Mouse (Mus musculus): Measurements from ENCODE around the gene Pgk2. TPM values are rescaled to one million over a fixed set of nuclear protein-coding genes. Genes with fewer than 3 reads are reported as not detected.
"Not testable (repeated sequence)": the region's sequence is repeated elsewhere in the genome, so short reads cannot be mapped to it uniquely, and the experiment has no call there.

The Pgk2 gene
- not detected in 2 replicates for polyA plus RNA-seq (2014; fragmentation: Nextera tagmentation; extraction: Ambion mirVana)

DNA sequence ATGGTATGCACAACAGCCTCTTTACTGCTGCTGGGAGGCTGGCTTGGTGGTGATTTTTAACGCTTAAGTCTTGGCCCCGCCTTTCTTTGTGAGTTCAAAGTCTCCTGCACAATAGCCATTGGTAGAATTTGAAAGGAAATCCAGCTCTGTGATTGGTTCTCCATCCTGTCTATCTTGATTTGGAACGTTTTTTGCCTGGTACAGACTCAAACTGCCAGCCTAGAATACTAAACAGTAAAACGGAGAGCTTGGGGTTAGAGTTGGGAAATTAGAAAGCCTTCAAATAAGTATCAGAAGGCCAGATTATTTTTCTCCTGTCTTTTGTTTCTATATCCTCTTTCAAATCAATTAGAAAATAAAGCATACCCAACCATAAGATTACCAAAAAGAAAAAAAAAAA is at the start of gene Pgk2:
Pgk2 (minus strand) TSS at position 101 of the 400 bp plus-strand sequence.
- H3K4me1 ChIP-seq (replicated peaks; ENCODE audit: control insufficient read depth, insufficient read depth, low read length), result no peaks in the 10 kb centered on the region
- H3K9me3 ChIP-seq (ENCODE audit: control insufficient read depth, low read length), result no peaks in the 10 kb centered on the region
- H3K27me3 ChIP-seq (replicated peaks; ENCODE audit: control insufficient read depth, insufficient read depth, low read length), result no peaks in the 10 kb centered on the region
- H3K27ac ChIP-seq (ENCODE audit: low read depth, low read length), result no peak within 1 kb of the TSS
- no peaks in the 10 kb centered on the region for H3K36me3 ChIP-seq (ENCODE audit: control insufficient read depth, insufficient read depth, low read length)
- no peak within 1 kb of the TSS for H3K9ac ChIP-seq (ENCODE audit: low read depth, low read length)
- H3K4me3 ChIP-seq (ENCODE audit: low read depth, low read length), result no peak within 1 kb of the TSS
- H3K4me2 ChIP-seq, result no peak within 1 kb of the TSS
- 70% methylated on average over 4 of the region's 4 CpGs for WGBS
- ATAC-seq (replicated peaks; ENCODE audit: low FRiP score) (no peak), DNase-seq (ENCODE audit: low spot score) (no peak)

DNA sequence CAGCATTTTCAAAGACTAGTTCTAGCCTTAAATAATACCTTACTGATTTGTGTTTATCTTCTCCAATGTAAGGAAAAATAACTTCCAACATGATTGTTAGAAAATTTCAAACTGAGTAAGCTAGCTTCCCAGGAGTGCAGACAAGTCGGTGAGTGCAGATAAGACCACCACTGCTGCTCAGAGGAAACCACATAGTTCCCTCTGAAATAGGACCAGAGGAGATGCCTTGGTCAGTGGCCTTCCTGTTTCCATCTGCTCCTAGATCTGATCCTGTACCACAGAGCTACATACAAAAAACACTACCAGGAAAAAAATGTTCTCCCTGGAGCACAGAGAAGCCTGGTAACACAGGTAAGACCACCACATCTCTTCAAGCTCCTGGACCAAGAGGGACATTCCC is 44.0 kb upstream of the Pgk2 start:
- Histone ChIP-seq H3K9me3 (ENCODE audit: control insufficient read depth, low read length) (no peaks in the 10 kb centered on the region), H3K27me3 (replicated peaks; ENCODE audit: control insufficient read depth, insufficient read depth, low read length) (no peaks in the 10 kb centered on the region), H3K9ac (ENCODE audit: low read depth, low read length) (no peak overlapping the region), H3K36me3 (ENCODE audit: control insufficient read depth, insufficient read depth, low read length) (no peaks in the 10 kb centered on the region), H3K4me3 (ENCODE audit: low read depth, low read length) (no peak overlapping the region), H3K4me1 (replicated peaks; ENCODE audit: control insufficient read depth, insufficient read depth, low read length) (no peaks in the 10 kb centered on the region), H3K27ac (ENCODE audit: low read depth, low read length) (no peak overlapping the region), H3K4me2 (no peak overlapping the region)
- DNase-seq (ENCODE audit: low spot score), result no peak
- ATAC-seq (replicated peaks; ENCODE audit: low FRiP score), result no peak
- 51% methylated on average over 1 of the region's 1 CpGs for WGBS

DNA sequence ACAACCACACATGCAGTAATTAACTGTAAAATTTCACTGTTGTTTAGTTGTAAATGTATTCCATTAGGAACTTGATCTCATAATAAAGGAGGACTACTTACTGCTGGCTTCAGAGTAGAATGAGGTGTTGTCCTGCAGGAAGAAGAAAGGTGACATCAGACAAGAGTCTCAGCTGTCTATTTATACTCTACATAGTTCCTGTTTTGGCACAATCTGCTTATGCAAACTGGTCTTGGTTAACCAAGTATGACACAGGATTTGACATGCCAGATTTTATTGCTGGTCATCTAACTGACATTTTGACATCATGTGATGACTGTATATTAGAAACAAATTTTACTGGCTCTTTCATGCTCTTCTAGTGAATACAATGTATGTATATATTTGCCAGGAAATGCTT is 33.7 kb upstream of the Pgk2 start, which contains the start of gene Crisp3:
Crisp3 (minus strand) TSS at position 154 of the 400 bp plus-strand sequence.
- Histone ChIP-seq H3K36me3 (ENCODE audit: control insufficient read depth, insufficient read depth, low read length) (no peaks in the 10 kb centered on the region), H3K27me3 (replicated peaks; ENCODE audit: control insufficient read depth, insufficient read depth, low read length) (no peaks in the 10 kb centered on the region), H3K9me3 (ENCODE audit: control insufficient read depth, low read length) (no peaks in the 10 kb centered on the region), H3K9ac (ENCODE audit: low read depth, low read length) (no peak within 1 kb of the TSS), H3K4me2 (no peak within 1 kb of the TSS), H3K4me3 (ENCODE audit: low read depth, low read length) (no peak within 1 kb of the TSS), H3K27ac (ENCODE audit: low read depth, low read length) (no peak within 1 kb of the TSS), H3K4me1 (replicated peaks; ENCODE audit: control insufficient read depth, insufficient read depth, low read length) (no peaks in the 10 kb centered on the region)
- DNase-seq (ENCODE audit: low spot score) (no peak), ATAC-seq (replicated peaks; ENCODE audit: low FRiP score) (no peak)

DNA sequence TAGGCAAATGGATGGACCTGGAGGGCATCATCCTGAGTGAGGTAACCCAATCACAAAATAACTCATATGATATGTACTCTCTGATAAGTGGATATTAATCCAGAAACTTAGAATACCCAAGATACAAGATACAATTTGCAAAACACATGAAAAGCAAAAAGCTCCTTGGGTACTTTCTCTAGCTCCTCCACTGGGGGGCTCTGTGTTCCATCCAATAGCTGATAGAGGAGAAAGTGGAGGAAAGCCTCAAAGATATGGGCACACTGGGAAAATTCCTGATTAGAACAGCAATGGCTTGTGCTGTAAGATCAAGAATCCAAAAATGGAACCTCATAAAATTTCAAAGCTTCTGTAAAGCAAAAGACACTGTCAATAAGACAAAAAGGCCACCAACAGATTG is 6.6 kb downstream of the Pgk2 start:
- not testable (repeated sequence) for H3K4me3 ChIP-seq (ENCODE audit: low read depth, low read length); DNase-seq (ENCODE audit: low spot score); H3K4me1 ChIP-seq (replicated peaks; ENCODE audit: control insufficient read depth, insufficient read depth, low read length); H3K27ac ChIP-seq (ENCODE audit: low read depth, low read length); H3K9me3 ChIP-seq (ENCODE audit: control insufficient read depth, low read length); ATAC-seq (replicated peaks; ENCODE audit: low FRiP score); H3K4me2 ChIP-seq; H3K27me3 ChIP-seq (replicated peaks; ENCODE audit: control insufficient read depth, insufficient read depth, low read length); H3K36me3 ChIP-seq (ENCODE audit: control insufficient read depth, insufficient read depth, low read length); H3K9ac ChIP-seq (ENCODE audit: low read depth, low read length)

DNA sequence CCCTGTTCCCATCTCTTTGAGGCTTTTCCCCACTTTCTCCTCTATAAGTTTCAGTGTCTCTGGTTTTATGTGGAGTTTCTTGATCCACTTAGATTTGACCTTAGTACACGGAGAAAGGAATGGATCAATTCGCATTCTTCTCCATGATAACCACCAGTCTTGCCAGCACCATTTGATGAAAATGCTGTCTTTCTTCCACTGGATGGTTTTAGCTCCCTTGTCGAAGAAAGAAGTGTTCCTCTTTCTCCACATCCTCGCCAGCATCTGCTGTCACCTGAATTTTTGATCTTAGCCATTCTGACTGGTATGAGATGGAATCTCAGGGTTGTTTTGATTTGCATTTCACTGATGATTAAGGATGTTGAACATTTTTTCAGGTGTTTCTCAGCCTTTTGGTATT is 18.2 kb downstream of the Pgk2 start:
- not testable (repeated sequence) for ATAC-seq (replicated peaks; ENCODE audit: low FRiP score); H3K9ac ChIP-seq (ENCODE audit: low read depth, low read length); H3K27me3 ChIP-seq (replicated peaks; ENCODE audit: control insufficient read depth, insufficient read depth, low read length); H3K4me1 ChIP-seq (replicated peaks; ENCODE audit: control insufficient read depth, insufficient read depth, low read length); H3K27ac ChIP-seq (ENCODE audit: low read depth, low read length); H3K9me3 ChIP-seq (ENCODE audit: control insufficient read depth, low read length); H3K4me3 ChIP-seq (ENCODE audit: low read depth, low read length); H3K36me3 ChIP-seq (ENCODE audit: control insufficient read depth, insufficient read depth, low read length); DNase-seq (ENCODE audit: low spot score); H3K4me2 ChIP-seq
- 67% methylated on average over 4 of the region's 4 CpGs for WGBS

DNA sequence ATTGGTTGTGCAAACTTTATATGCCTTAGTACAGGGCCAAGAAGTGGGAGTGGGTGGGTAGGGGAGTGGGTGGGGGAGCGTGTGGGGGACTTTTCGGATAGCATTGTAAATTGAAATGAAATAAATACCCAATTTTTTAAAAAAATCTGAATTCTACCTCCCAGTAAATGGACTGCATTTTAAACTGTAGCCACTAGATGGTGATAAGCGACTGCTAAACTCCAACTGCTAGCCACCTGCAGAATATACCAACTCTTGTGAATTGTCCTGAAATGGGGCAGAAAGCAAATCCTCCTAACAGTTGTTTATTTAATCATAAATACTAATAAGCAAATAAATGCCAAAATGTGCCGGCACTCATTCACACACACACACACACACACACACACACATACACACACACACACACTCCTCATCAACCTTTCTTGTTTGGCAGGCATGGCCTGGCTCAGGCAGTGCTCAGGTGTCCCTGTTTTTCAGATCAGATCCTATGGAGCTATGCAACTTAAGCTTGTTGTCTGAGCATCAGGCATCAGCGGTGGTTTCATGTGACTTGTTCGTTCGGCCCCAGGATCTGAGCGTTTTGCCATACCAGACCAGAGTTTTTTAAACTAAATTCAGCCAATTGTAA is 50.6 kb downstream of the Pgk2 start:
- not testable (repeated sequence) for H3K27ac ChIP-seq (ENCODE audit: low read depth, low read length); DNase-seq (ENCODE audit: low spot score); H3K4me1 ChIP-seq (replicated peaks; ENCODE audit: control insufficient read depth, insufficient read depth, low read length); H3K36me3 ChIP-seq (ENCODE audit: control insufficient read depth, insufficient read depth, low read length); H3K27me3 ChIP-seq (replicated peaks; ENCODE audit: control insufficient read depth, insufficient read depth, low read length); H3K9me3 ChIP-seq (ENCODE audit: control insufficient read depth, low read length); H3K4me3 ChIP-seq (ENCODE audit: low read depth, low read length); H3K9ac ChIP-seq (ENCODE audit: low read depth, low read length); ATAC-seq (replicated peaks; ENCODE audit: low FRiP score); H3K4me2 ChIP-seq
- WGBS, result 46% methylated on average over 8 of the region's 8 CpGs

Other genes starting within 250 kb of the Pgk2 start
- gene AC192777.2, start 113.2 kb downstream of the Pgk2 start, polyA plus RNA-seq (2014; fragmentation: Nextera tagmentation; extraction: Ambion mirVana), result not detected in 2 replicates
- not detected in 2 replicates for gene Crisp3, start 33.6 kb upstream of the Pgk2 start, polyA plus RNA-seq (2014; fragmentation: Nextera tagmentation; extraction: Ambion mirVana)
- gene Crisp1, start 110.6 kb upstream of the Pgk2 start, polyA plus RNA-seq (2014; fragmentation: Nextera tagmentation; extraction: Ambion mirVana), result not detected in 2 replicates

Measured in liver, embryonic 11.5 days (tissue).